Mouse (Mus musculus) E14TG2a.4 (cell line): ENCODE results near the gene Praf2.

Experiments
- CTCF ChIP-seq: conservative IDR thresholded peaks from 2 replicates; pipeline ENCODE4 v1.5.1; 2014; ENCODE audit warnings: low read length
- NANOG ChIP-seq: IDR thresholded peaks from 2 replicates; pipeline ENCODE4 v1.6.1; 2014; ENCODE audit warnings: borderline replicate concordance, low read length, mixed read lengths
- POU5F1 ChIP-seq: IDR thresholded peaks from 2 replicates; pipeline ENCODE4 v1.6.1; 2014; ENCODE audit warnings: low read length, borderline replicate concordance

DNA sequence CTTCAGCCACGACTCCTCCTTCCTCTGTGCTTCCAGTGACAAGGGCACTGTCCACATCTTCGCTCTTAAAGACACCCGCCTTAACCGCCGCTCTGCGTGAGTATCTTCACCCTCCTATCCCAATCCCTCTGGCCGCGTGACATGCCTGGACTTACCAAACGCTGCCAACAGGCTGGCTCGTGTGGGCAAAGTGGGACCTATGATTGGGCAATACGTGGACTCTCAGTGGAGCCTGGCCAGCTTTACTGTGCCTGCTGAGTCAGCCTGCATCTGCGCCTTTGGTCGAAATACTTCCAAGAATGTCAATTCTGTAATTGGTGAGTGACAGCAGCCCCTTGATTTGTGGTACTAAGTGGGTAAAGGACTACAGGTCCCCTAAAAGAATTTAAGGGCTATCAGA lies 1.1 kb upstream of the Praf2 start:
- no peak for TF ChIP-seq CTCF
- no peak for TF ChIP-seq POU5F1
- no peak for TF ChIP-seq NANOG
